Mouse (Mus musculus): Measurements from ENCODE around the gene Enho.

GRCm38 (mm10) chr4:41663614-41664013 is 23.5 kb upstream of the Enho start:
- no peak for TF ChIP-seq CTCF (IDR thresholded peaks at IDR 0.05)
- TF ChIP-seq EP300 (IDR thresholded peaks at IDR 0.05) = no peak

Data from lung, postnatal 0 days (tissue).